Mouse (Mus musculus) hindbrain, embryonic 11.5 days (tissue): Measurements from ENCODE around the gene Pxmp2. TPM values are rescaled to one million over a fixed set of nuclear protein-coding genes. Genes with fewer than 3 reads are reported as not detected.

ENCODE experiments used
- ATAC-seq: fragments of 200-750 bp; cut with Nextera tagmentation; 2 replicates; pipeline ENCODE4 v1.8.0; 2017; ENCODE audit warnings: mild to moderate bottlenecking, moderate TSS enrichment, moderate library complexity; ENCODE audit not compliant: low FRiP score
- DNase-seq: peaks from one replicate; pipeline ENCODE4 v3.0.0-alpha.2; 2015; ENCODE audit warnings: low spot score
- H3K27ac ChIP-seq: fragments of 300-500 bp; sonication (generic); 2 replicates; pipeline ENCODE4 v1.5.1; 2014; ENCODE audit warnings: mild to moderate bottlenecking, low read depth, low read length
- H3K27me3 ChIP-seq: fragments of 300-500 bp; sonication (generic); 2 replicates; pipeline ENCODE4 v1.6.1; 2014; ENCODE audit warnings: mild to moderate bottlenecking, low read length, moderate library complexity, mixed read lengths; ENCODE audit not compliant: control insufficient read depth, insufficient read depth
- H3K36me3 ChIP-seq: fragments of 300-500 bp; sonication (generic); 2 replicates; pipeline ENCODE4 v1.6.1; 2014; ENCODE audit warnings: mild to moderate bottlenecking, low read length, moderate library complexity, mixed read lengths; ENCODE audit not compliant: control insufficient read depth, insufficient read depth
- H3K4me1 ChIP-seq: fragments of 300-500 bp; sonication (generic); replicated peaks from 2 replicates; pipeline ENCODE4 v1.6.1; 2014; ENCODE audit warnings: low read length, mixed read lengths; ENCODE audit not compliant: control insufficient read depth, insufficient read depth
- H3K4me2 ChIP-seq: fragments of 300-500 bp; sonication (generic); replicated peaks from 2 replicates; pipeline ENCODE4 v1.6.1; 2014; ENCODE audit warnings: mild to moderate bottlenecking, low read depth, low read length
- H3K4me3 ChIP-seq: fragments of 300-500 bp; sonication (generic); 2 replicates; pipeline ENCODE4 v1.5.1; 2014; ENCODE audit warnings: low read depth, low read length
- H3K9ac ChIP-seq: fragments of 300-500 bp; sonication (generic); 2 replicates; pipeline ENCODE4 v1.6.1; 2014; ENCODE audit warnings: low read depth, low read length
- H3K9me3 ChIP-seq: fragments of 300-500 bp; sonication (generic); 2 replicates; pipeline ENCODE4 v1.6.1; 2016; ENCODE audit warnings: low read length; ENCODE audit not compliant: control insufficient read depth
- WGBS: fragments of 180-500 bp; shearing (Covaris S2); extraction: QIAGEN DNeasy Blood & Tissue Kit; methylation state at CpG from one replicate; pipeline ENCODE4 v1.1.7; 2014; 5-methylcytosine and 5-hydroxymethylcytosine counted together
- polyA plus RNA-seq: library from polyadenylated mRNA; unstranded; fragments of >200 nt; fragmentation: Nextera tagmentation; extraction: Ambion mirVana; gene quantifications from 2 replicates; pipeline ENCODE4 v1.2.1, GENCODE M21; 2014

Pxmp2 gene
- polyA plus RNA-seq = 7.9 and 10.0 TPM in 2 replicates

GRCm38 (mm10) chr5:110285770-110286445 lies at the start of gene Pxmp2, which contains the start of gene Pole:
Gene Pxmp2 (minus strand): TSS chr5:110286186.
Gene Pole (plus strand): TSS chr5:110286306.
- peaks cover 7% of the 10 kb centered on the region for H3K27me3 ChIP-seq
- H3K27ac ChIP-seq = no peak within 1 kb of the TSS
- peak within 1 kb of the TSS; percentile 79 for H3K9ac ChIP-seq
- DNase-seq (peak; percentile 95), ATAC-seq (peak; percentile 99)
- H3K4me3 ChIP-seq = peak within 1 kb of the TSS; percentile 68
- 0 out of 2 replicates have a peak, but pooled peaks cover under 1% of the 10 kb centered on the region for H3K36me3 ChIP-seq
- under 1% methylated on average over 57 of the region's 64 CpGs for WGBS
- peak within 1 kb of the TSS; percentile 95 for H3K4me2 ChIP-seq
- no peaks in the 10 kb centered on the region for H3K9me3 ChIP-seq
- no peaks in the 10 kb centered on the region for H3K4me1 ChIP-seq

- Histone ChIP-seq H3K27me3 (no peaks in the 10 kb centered on the region), H3K36me3 (peaks cover 7% of the 10 kb centered on the region), H3K4me2 (no peak overlapping the region), H3K4me3 (no peak overlapping the region), H3K27ac (no peak overlapping the region), H3K9me3 (no peaks in the 10 kb centered on the region), H3K4me1 (no peaks in the 10 kb centered on the region), H3K9ac (no peak overlapping the region)
- no peak for ATAC-seq
- WGBS = 90% methylated on average over 3 of the region's 3 CpGs
- no peak for DNase-seq
Observed at GRCm38 (mm10) chr5:110330508-110330907, 44.5 kb upstream of the Pxmp2 start.

- H3K4me2 ChIP-seq = no peak overlapping the region
- ATAC-seq = no peak
Observed at GRCm38 (mm10) chr5:110313127-110313526, 27.1 kb upstream of the Pxmp2 start.

GRCm38 (mm10) chr5:110308861-110309260 lies 22.9 kb upstream of the Pxmp2 start:
- no peak overlapping the region for H3K4me3 ChIP-seq

More at GRCm38 (mm10) chr5:110313127-110313526, 27.1 kb upstream of the Pxmp2 start:
- H3K9me3 ChIP-seq = no peaks in the 10 kb centered on the region
- no peaks in the 10 kb centered on the region for H3K27me3 ChIP-seq
- DNase-seq = no peak
- peaks cover 7% of the 10 kb centered on the region; the same call in 1 of the 2 replicates for H3K36me3 ChIP-seq
- no peak overlapping the region for H3K4me3 ChIP-seq
- no peak overlapping the region for H3K27ac ChIP-seq
- no peaks in the 10 kb centered on the region for H3K4me1 ChIP-seq
- H3K9ac ChIP-seq = no peak overlapping the region
- 94% methylated on average over 3 of the region's 3 CpGs for WGBS

GRCm38 (mm10) chr5:110300591-110300990 lies 14.6 kb upstream of the Pxmp2 start:
- Histone ChIP-seq H3K4me2 (no peak overlapping the region), H3K4me3 (no peak overlapping the region), H3K9me3 (no peaks in the 10 kb centered on the region), H3K36me3 (peaks cover 7% of the 10 kb centered on the region; the same call in 1 of the 2 replicates), H3K27me3 (no peaks in the 10 kb centered on the region), H3K4me1 (no peaks in the 10 kb centered on the region), H3K9ac (no peak overlapping the region), H3K27ac (no peak overlapping the region)
- DNase-seq (no peak), ATAC-seq (no peak)
- 97% methylated on average over 2 of the region's 2 CpGs for WGBS

More at GRCm38 (mm10) chr5:110308861-110309260, 22.9 kb upstream of the Pxmp2 start:
- ATAC-seq (no peak), DNase-seq (no peak)
- WGBS = 95% methylated on average over 7 of the region's 7 CpGs
- Histone ChIP-seq H3K36me3 (peaks cover 9% of the 10 kb centered on the region; the same call in 1 of the 2 replicates), H3K27ac (no peak overlapping the region), H3K9ac (no peak overlapping the region), H3K27me3 (no peaks in the 10 kb centered on the region), H3K4me1 (no peaks in the 10 kb centered on the region), H3K4me2 (no peak overlapping the region), H3K9me3 (no peaks in the 10 kb centered on the region)

- no peaks in the 10 kb centered on the region for H3K27me3 ChIP-seq
- H3K36me3 ChIP-seq = 0 out of 2 replicates have a peak, but pooled peaks cover 3% of the 10 kb centered on the region
- 96% methylated on average over 1 of the region's 1 CpGs for WGBS
- no peak overlapping the region for H3K9ac ChIP-seq
- ATAC-seq (no peak), DNase-seq (no peak)
- H3K4me2 ChIP-seq = no peak overlapping the region
- no peak overlapping the region for H3K4me3 ChIP-seq
- H3K9me3 ChIP-seq = no peaks in the 10 kb centered on the region
- no peak overlapping the region for H3K27ac ChIP-seq
- H3K4me1 ChIP-seq = no peaks in the 10 kb centered on the region
Observed at GRCm38 (mm10) chr5:110296637-110297036, 10.7 kb upstream of the Pxmp2 start.

GRCm38 (mm10) chr5:110291649-110292048 lies 5.7 kb upstream of the Pxmp2 start:
- no peak overlapping the region for H3K4me2 ChIP-seq
- no peak overlapping the region for H3K27ac ChIP-seq
- H3K4me3 ChIP-seq = no peak overlapping the region
- H3K9me3 ChIP-seq = no peaks in the 10 kb centered on the region
- DNase-seq (no peak), ATAC-seq (no peak)
- H3K9ac ChIP-seq = no peak overlapping the region
- WGBS = 94% methylated on average over 1 of the region's 1 CpGs
- H3K4me1 ChIP-seq = no peaks in the 10 kb centered on the region
- no peaks in the 10 kb centered on the region for H3K27me3 ChIP-seq
- H3K36me3 ChIP-seq = 0 out of 2 replicates have a peak, but pooled peaks cover 8% of the 10 kb centered on the region

- WGBS = 85% methylated on average over 2 of the region's 2 CpGs
- Histone ChIP-seq H3K9ac (no peak overlapping the region), H3K4me2 (0 out of 2 replicates have a peak overlapping the region, but pooled peaks have one; percentile 23), H3K4me3 (peak overlapping the region; percentile 68), H3K4me1 (no peaks in the 10 kb centered on the region), H3K27ac (no peak overlapping the region), H3K9me3 (no peaks in the 10 kb centered on the region), H3K36me3 (0 out of 2 replicates have a peak, but pooled peaks cover 5% of the 10 kb centered on the region), H3K27me3 (peaks cover 7% of the 10 kb centered on the region)
- no peak for DNase-seq
- ATAC-seq = no peak
Observed at GRCm38 (mm10) chr5:110287084-110287475, 1.1 kb upstream of the Pxmp2 start.
